Mouse (Mus musculus): ENCODE data around the gene Cntn5. TPM values are rescaled to one million over a fixed set of nuclear protein-coding genes. Genes with fewer than 3 reads are reported as not detected.

The Cntn5 gene
- polyA plus RNA-seq, 1 experiment from 2014 or later, result 8.1 TPM

DNA sequence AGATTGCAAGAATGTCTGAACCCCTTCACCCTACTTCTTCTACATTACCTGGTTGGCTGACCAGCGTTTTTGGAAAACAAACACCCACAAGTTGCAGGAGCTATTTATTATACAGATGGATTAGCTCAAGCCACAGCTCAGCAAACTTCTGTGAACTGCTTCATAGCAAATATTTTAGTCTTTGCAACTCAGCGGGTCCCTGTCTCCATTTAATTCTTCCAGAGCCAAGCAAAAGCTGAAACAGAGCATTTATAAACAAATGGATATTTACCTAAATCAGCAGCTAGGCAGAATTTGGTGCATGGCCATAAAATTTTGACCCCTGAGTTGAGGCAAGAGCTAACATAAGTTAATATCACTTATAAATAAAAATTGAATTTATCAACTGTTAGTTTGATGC is 921.4 kb downstream of the Cntn5 start:
- Histone ChIP-seq H3K9me3 (replicated peaks) (no peaks in the 10 kb centered on the region), H3K9ac (no peak overlapping the region), H3K27ac (no peak overlapping the region), H3K27me3 (no peaks in the 10 kb centered on the region), H3K36me3 (ENCODE audit: poor library complexity, severe bottlenecking) (no peaks in the 10 kb centered on the region), H3K4me1 (no peaks in the 10 kb centered on the region), H3K4me2 (no peak overlapping the region), H3K4me3 (no peak overlapping the region)
- ATAC-seq, result no peak
- WGBS, result 85% methylated on average over 2 of the region's 2 CpGs

- Histone ChIP-seq H3K4me1 (no peaks in the 10 kb centered on the region), H3K9me3 (replicated peaks) (no peaks in the 10 kb centered on the region), H3K4me2 (no peak overlapping the region), H3K4me3 (no peak overlapping the region), H3K27ac (no peak overlapping the region), H3K36me3 (ENCODE audit: poor library complexity, severe bottlenecking) (no peaks in the 10 kb centered on the region), H3K27me3 (no peaks in the 10 kb centered on the region), H3K9ac (no peak overlapping the region)
- no peak for ATAC-seq
- 84% methylated on average over 4 of the region's 4 CpGs for WGBS
Measured at GRCm38 (mm10) chr9:9965370-9965769, 939.2 kb downstream of the Cntn5 start.

DNA sequence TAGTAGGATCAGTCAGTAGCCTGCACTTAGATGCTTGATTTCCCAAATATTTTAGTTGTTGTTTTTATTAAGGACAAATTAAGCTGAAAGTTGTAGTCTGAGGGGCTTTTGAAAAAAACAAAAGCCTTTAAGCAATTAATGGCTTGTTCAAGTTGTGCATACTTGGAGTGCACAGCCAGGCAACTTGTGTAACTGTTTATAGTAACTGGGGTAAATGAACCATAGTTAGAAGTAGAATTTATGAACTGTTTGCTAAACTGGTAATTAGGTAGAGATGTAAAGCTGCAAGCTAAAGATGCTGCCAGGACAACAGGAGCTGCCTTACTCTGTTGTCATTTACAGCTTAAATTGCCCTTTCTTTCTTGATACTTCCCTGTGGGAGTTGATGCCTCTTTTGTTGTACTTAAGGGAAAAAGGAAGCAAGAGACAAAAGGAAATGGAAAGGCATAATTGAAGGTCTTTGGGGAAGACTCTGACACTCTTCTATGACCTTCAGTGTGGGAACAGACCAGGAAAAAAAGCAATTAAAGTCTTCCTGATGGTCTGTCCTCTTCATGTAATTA is 943.9 kb downstream of the Cntn5 start:
- no peaks in the 10 kb centered on the region for H3K9me3 ChIP-seq (replicated peaks)
- ATAC-seq, result no peak
- no peak overlapping the region for H3K4me3 ChIP-seq
- no peak overlapping the region for H3K27ac ChIP-seq
- no peaks in the 10 kb centered on the region for H3K36me3 ChIP-seq (ENCODE audit: poor library complexity, severe bottlenecking)
- H3K4me2 ChIP-seq, result no peak overlapping the region
- H3K9ac ChIP-seq, result no peak overlapping the region
- peaks cover 6% of the 10 kb centered on the region for H3K27me3 ChIP-seq
- no peaks in the 10 kb centered on the region for H3K4me1 ChIP-seq

- Histone ChIP-seq H3K9me3 (replicated peaks) (no peaks in the 10 kb centered on the region), H3K36me3 (ENCODE audit: poor library complexity, severe bottlenecking) (no peaks in the 10 kb centered on the region), H3K27me3 (no peaks in the 10 kb centered on the region), H3K4me2 (no peak overlapping the region), H3K9ac (no peak overlapping the region), H3K4me1 (no peaks in the 10 kb centered on the region), H3K27ac (no peak overlapping the region), H3K4me3 (no peak overlapping the region)
- ATAC-seq, result no peak; the same call in 1 of the 2 replicates
- WGBS, result 76% methylated on average over 3 of the region's 3 CpGs
Measured at GRCm38 (mm10) chr9:9949346-9949745, 955.2 kb downstream of the Cntn5 start.

GRCm38 (mm10) chr9:9944872-9945271 is 959.7 kb downstream of the Cntn5 start:
- 84% methylated on average over 1 of the region's 1 CpGs for WGBS
- Histone ChIP-seq H3K4me2 (no peak overlapping the region), H3K4me3 (no peak overlapping the region), H3K27me3 (no peaks in the 10 kb centered on the region), H3K9ac (no peak overlapping the region), H3K9me3 (replicated peaks) (no peaks in the 10 kb centered on the region), H3K36me3 (ENCODE audit: poor library complexity, severe bottlenecking) (no peaks in the 10 kb centered on the region), H3K27ac (no peak overlapping the region), H3K4me1 (no peaks in the 10 kb centered on the region)
- ATAC-seq, result no peak

- H3K4me1 ChIP-seq, result no peaks in the 10 kb centered on the region
- H3K4me3 ChIP-seq, result no peak overlapping the region
- H3K9ac ChIP-seq, result no peak overlapping the region
- no peak overlapping the region for H3K27ac ChIP-seq
- H3K36me3 ChIP-seq (ENCODE audit: poor library complexity, severe bottlenecking), result no peaks in the 10 kb centered on the region
- 98% methylated on average over 1 of the region's 1 CpGs for WGBS
- H3K9me3 ChIP-seq (replicated peaks), result no peaks in the 10 kb centered on the region
- no peak for ATAC-seq
- no peaks in the 10 kb centered on the region for H3K27me3 ChIP-seq
- H3K4me2 ChIP-seq, result no peak overlapping the region
Measured at GRCm38 (mm10) chr9:9937444-9938436, 966.8 kb downstream of the Cntn5 start.

DNA sequence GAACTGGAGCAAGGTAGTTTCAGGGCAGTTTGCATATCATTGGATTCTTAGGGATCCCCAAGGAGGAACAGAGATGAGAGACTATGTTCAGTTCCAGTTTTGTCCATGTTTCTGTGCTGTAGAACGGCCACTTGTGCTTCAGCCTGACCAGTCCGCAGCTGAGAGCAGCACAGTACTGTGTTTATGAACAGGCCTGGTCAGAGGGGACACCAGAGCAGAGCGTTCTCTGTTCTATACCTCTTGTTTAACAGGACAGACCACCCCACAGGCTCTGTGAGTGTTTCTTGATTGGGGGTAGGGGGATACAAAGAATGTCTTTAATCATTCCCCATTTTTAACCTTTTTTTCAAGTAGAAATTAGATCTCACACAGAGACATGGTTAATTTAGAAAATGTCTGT is 984.0 kb downstream of the Cntn5 start:
- ATAC-seq, result peak; percentile 27; the same call in 1 of the 2 replicates
- peaks cover 12% of the 10 kb centered on the region for H3K9me3 ChIP-seq (replicated peaks)
- H3K4me2 ChIP-seq, result no peak overlapping the region
- no peaks in the 10 kb centered on the region for H3K27me3 ChIP-seq
- H3K4me1 ChIP-seq, result no peaks in the 10 kb centered on the region
- no peak overlapping the region for H3K27ac ChIP-seq
- no peak overlapping the region for H3K9ac ChIP-seq
- WGBS, result 59% methylated on average over 3 of the region's 3 CpGs
- H3K36me3 ChIP-seq (ENCODE audit: poor library complexity, severe bottlenecking), result no peaks in the 10 kb centered on the region
- H3K4me3 ChIP-seq, result no peak overlapping the region

DNA sequence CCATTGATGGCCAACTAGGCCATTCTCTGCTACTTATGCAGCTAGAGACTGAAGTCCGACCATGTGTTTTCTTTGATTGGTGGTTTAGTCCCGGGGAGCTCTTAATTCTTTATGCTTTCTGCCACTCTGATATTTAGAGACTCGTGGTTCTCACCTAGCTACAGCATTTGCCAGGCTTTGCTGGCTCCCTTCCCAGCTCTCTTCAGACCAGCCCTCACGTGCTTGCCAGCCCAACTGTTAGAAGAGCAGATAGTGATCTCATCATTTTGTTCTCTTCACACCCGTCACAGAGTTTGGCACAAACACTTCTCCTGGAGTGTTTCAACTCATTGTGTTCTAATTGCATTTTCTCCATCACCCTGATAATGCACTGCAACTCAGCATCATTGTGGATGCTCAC is 1005.5 kb downstream of the Cntn5 start:
- ATAC-seq, result peak; percentile 93
- Histone ChIP-seq H3K4me1 (no peaks in the 10 kb centered on the region), H3K9me3 (replicated peaks) (no peaks in the 10 kb centered on the region), H3K27ac (peak overlapping the region; percentile 61), H3K9ac (no peak overlapping the region), H3K27me3 (no peaks in the 10 kb centered on the region), H3K36me3 (ENCODE audit: poor library complexity, severe bottlenecking) (no peaks in the 10 kb centered on the region), H3K4me2 (no peak overlapping the region), H3K4me3 (no peak overlapping the region)
- 29% methylated on average over 5 of the region's 5 CpGs for WGBS

DNA sequence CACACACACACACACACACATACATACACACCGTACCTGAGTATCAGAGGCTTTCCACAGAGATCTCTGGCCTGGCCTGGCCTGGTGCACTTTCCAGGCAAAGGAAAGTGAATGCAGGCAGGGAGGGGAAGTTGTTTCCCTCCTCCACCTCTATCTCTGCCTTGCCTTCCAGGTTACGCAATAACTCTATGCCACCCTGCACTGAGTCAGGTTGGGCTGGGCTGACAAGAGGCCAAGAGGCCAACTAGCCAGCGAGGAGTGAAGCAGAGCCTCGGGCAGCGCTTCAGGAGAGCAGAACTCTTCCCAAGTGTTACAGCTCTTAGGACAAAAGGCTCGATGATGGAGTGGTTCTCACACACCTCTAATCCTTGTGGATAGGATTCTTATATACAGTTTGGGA is 1018.4 kb downstream of the Cntn5 start:
- Histone ChIP-seq H3K9ac (no peak overlapping the region), H3K4me2 (no peak overlapping the region), H3K9me3 (replicated peaks) (no peaks in the 10 kb centered on the region), H3K27ac (no peak overlapping the region), H3K4me3 (no peak overlapping the region), H3K36me3 (ENCODE audit: poor library complexity, severe bottlenecking) (no peaks in the 10 kb centered on the region), H3K4me1 (no peaks in the 10 kb centered on the region), H3K27me3 (no peaks in the 10 kb centered on the region)
- WGBS, result 91% methylated on average over 6 of the region's 6 CpGs
- no peak for ATAC-seq

DNA sequence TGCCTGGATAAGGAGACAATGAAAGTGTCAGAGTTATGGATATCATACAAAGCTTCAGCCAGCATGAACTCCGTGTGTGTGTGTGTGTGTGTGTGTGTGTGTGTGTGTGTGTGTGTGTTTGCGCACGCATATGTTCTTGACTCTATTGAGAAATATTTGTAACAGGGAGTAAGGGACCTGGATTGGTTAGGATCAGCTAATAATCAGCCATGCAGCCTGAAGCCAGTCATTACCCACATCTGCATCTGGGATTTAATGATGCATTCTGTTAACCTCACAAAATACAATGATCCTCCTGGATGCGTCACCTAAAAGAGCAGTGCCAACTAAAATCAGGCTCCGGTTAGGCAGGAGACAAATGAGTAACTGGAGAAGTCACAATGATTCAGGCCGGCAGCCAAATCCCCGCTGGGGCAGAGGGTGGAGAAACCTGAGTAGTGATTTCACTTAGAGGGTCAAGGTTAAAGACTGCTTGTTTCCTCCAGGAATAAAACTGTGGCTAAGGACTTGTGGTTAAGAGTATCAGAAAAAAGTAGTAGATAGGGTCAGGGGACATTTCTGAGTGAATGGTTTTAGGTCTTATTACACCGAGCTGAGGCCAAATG is 1021.7 kb downstream of the Cntn5 start:
- 0 out of 2 replicates have a peak, but pooled peaks have one; percentile 38 for ATAC-seq
- Histone ChIP-seq H3K4me3 (no peak overlapping the region), H3K4me2 (no peak overlapping the region), H3K27me3 (no peaks in the 10 kb centered on the region), H3K27ac (no peak overlapping the region), H3K36me3 (ENCODE audit: poor library complexity, severe bottlenecking) (no peaks in the 10 kb centered on the region), H3K9me3 (replicated peaks) (no peaks in the 10 kb centered on the region), H3K9ac (no peak overlapping the region), H3K4me1 (no peaks in the 10 kb centered on the region)
- WGBS, result 69% methylated on average over 8 of the region's 8 CpGs

GRCm38 (mm10) chr9:9872112-9873035 is 1032.2 kb downstream of the Cntn5 start:
- Histone ChIP-seq H3K27ac (no peak overlapping the region), H3K4me2 (no peak overlapping the region), H3K27me3 (no peaks in the 10 kb centered on the region), H3K4me3 (no peak overlapping the region), H3K9me3 (replicated peaks) (no peaks in the 10 kb centered on the region), H3K9ac (no peak overlapping the region), H3K4me1 (no peaks in the 10 kb centered on the region), H3K36me3 (ENCODE audit: poor library complexity, severe bottlenecking) (no peaks in the 10 kb centered on the region)
- WGBS, result 28% methylated on average over 7 of the region's 7 CpGs
- peak; percentile 59; the same call in 1 of the 2 replicates for ATAC-seq

All from forebrain, embryonic 13.5 days (tissue).